10 mouse cellular contexts compared by ENCODE assay signal in genomic region chr4:139624706-139625105, GRCm38 (mm10). TPM values are rescaled to one million over a fixed set of nuclear protein-coding genes. Genes with fewer than 3 reads are reported as not detected.
A peak's percentile ranks its signal among the peaks of the same experiment; 100 is the strongest.
DNase-seq lines count a peak whose midpoint lies in the region; ATAC-seq and TF ChIP-seq lines count a peak whose summit lies in the region.
"Had no signal": no experiment of that assay in that cellular context is flagged by ENCODE, and none has a peak within 500 bp of the region (broad histone marks: within the 10 kb centered on the region; RNA-seq: fewer than 3 reads in every experiment).

No protein-coding gene starts in this region.

- H3K4me3 ChIP-seq in hindbrain, embryonic 14.5 days (replicated peaks; ENCODE audit: low read length): no peak overlapping the region
- H3K4me3 ChIP-seq in hindbrain, embryonic 10.5 days: no peak overlapping the region
- no peak overlapping the region for H3K4me3 ChIP-seq in embryonic facial prominence, embryonic 13.5 days
- no peak overlapping the region for H3K4me3 ChIP-seq in left cerebral cortex, adult 2 months

- H3K36me3 ChIP-seq in hindbrain, embryonic 14.5 days (replicated peaks; ENCODE audit: control insufficient read depth, insufficient read depth): no peaks in the 10 kb centered on the region; the same call in 1 of the 2 replicates
- H3K36me3 ChIP-seq in hindbrain, embryonic 10.5 days: peaks cover 10% of the 10 kb centered on the region; the same call in 1 of the 2 replicates
- H3K36me3 ChIP-seq in embryonic facial prominence, embryonic 13.5 days: peaks cover 3% of the 10 kb centered on the region; the same call in 1 of the 2 replicates

- intact Hi-C loops in left cerebral cortex, adult 2 months (cut with DNase I): no loop called here

- H3K4me1 ChIP-seq in hindbrain, embryonic 14.5 days (replicated peaks; ENCODE audit: control insufficient read depth, insufficient read depth, low read length): peaks cover 20% of the 10 kb centered on the region
- peaks cover 28% of the 10 kb centered on the region for H3K4me1 ChIP-seq in hindbrain, embryonic 10.5 days (replicated peaks)
- H3K4me1 ChIP-seq in embryonic facial prominence, embryonic 13.5 days: peaks cover 20% of the 10 kb centered on the region

- peak overlapping the region; percentile 75; the same call in 1 of the 2 replicates for H3K9ac ChIP-seq in hindbrain, embryonic 14.5 days
- H3K9ac ChIP-seq in embryonic facial prominence, embryonic 13.5 days: peak overlapping the region; percentile 81; the same call in 1 of the 2 replicates

- no peak for DNase-seq in hindbrain, embryonic 14.5 days (ENCODE audit: low spot score)
- DNase-seq in hindbrain, embryonic 10.5 days (ENCODE audit: low spot score): no peak
- DNase-seq in kidney, postnatal 36 days: peak; percentile 90
- DNase-seq in left cerebral cortex, adult 11 months (ENCODE audit: low spot score): no peak
- DNase-seq in left cerebral cortex, adult 2 months (ENCODE audit: extremely low spot score in 1 of 2, low spot score in 2 of 2): no peak

- no peak overlapping the region for H3K27ac ChIP-seq in hindbrain, embryonic 14.5 days
- no peak overlapping the region for H3K27ac ChIP-seq in hindbrain, embryonic 10.5 days
- 0 out of 2 replicates have a peak overlapping the region, but pooled peaks have one; percentile 16 for H3K27ac ChIP-seq in embryonic facial prominence, embryonic 13.5 days
- no peak overlapping the region for H3K27ac ChIP-seq in left cerebral cortex, adult 2 months
- H3K27ac ChIP-seq: macrophage had no signal

- 78% methylated on average over 10 of the region's 10 CpGs for WGBS in hindbrain, embryonic 14.5 days
- WGBS in hindbrain, embryonic 10.5 days: 85% methylated on average over 10 of the region's 10 CpGs
- 75% methylated on average over 10 of the region's 10 CpGs for WGBS in embryonic facial prominence, embryonic 13.5 days

- TF ChIP-seq CTCF in left cerebral cortex, adult 2 months (IDR thresholded peaks at IDR 0.05): no peak

- H3K9me3 ChIP-seq in hindbrain, embryonic 14.5 days (ENCODE audit: control insufficient read depth, low read length): no peaks in the 10 kb centered on the region
- no peaks in the 10 kb centered on the region for H3K9me3 ChIP-seq in hindbrain, embryonic 10.5 days
- no peaks in the 10 kb centered on the region for H3K9me3 ChIP-seq in embryonic facial prominence, embryonic 13.5 days

- no peaks in the 10 kb centered on the region for H3K27me3 ChIP-seq in hindbrain, embryonic 14.5 days (ENCODE audit: control insufficient read depth, insufficient read depth, low read length)
- peaks cover 2% of the 10 kb centered on the region; the same call in 1 of the 2 replicates for H3K27me3 ChIP-seq in hindbrain, embryonic 10.5 days (ENCODE audit: insufficient read depth, poor library complexity, severe bottlenecking)
- H3K27me3 ChIP-seq in embryonic facial prominence, embryonic 13.5 days: no peaks in the 10 kb centered on the region

- H3K4me2 ChIP-seq in hindbrain, embryonic 14.5 days (replicated peaks): peak overlapping the region; percentile 89
- peak overlapping the region; percentile 85 for H3K4me2 ChIP-seq in embryonic facial prominence, embryonic 13.5 days

- ATAC-seq in hindbrain, embryonic 14.5 days (ENCODE audit: low FRiP score): no peak
- ATAC-seq in embryonic facial prominence, embryonic 13.5 days (ENCODE audit: insufficient number of reproducible peaks, insufficient read depth, low FRiP score, low TSS enrichment, low read depth): no peak
- peak; percentile 16 for ATAC-seq in megakaryocyte progenitor cell, adult 5-6 weeks (replicated peaks; ENCODE audit: poor library complexity)
- no peak for ATAC-seq in megakaryocyte, adult 5-6 weeks (ENCODE audit: poor library complexity, severe bottlenecking)

RNA-seq across cellular contexts. Expression of gene Aldh4a1, which starts 2.0 kb away (rescaled TPM):
- polyA plus RNA-seq in hindbrain, embryonic 14.5 days (2014; fragmentation: Nextera tagmentation; extraction: Ambion mirVana): 18.1 and 18.8 TPM in 2 replicates
- polyA plus RNA-seq in hindbrain, embryonic 10.5 days (2016; fragmentation: Nextera tagmentation; extraction: Ambion mirVana): 22.5 and 26.3 TPM in 2 replicates
- polyA plus RNA-seq in embryonic facial prominence, embryonic 13.5 days (2015; fragmentation: Nextera tagmentation; extraction: Ambion mirVana): 29.5 and 29.6 TPM in 2 replicates
- total RNA-seq in megakaryocyte progenitor cell, adult 5-6 weeks (2015): 11.1 and 14.7 TPM in 2 replicates
- total RNA-seq in megakaryocyte progenitor cell, adult 5-6 weeks (2017): 20.0 and 22.3 TPM in 2 replicates
- total RNA-seq in left cerebral cortex, adult 2 months (2021): 10 to 100 TPM; 16.9 to 17.0 TPM
- total RNA-seq in megakaryocyte, adult 5-6 weeks (2015): 4.9 and 5.7 TPM in 2 replicates
- total RNA-seq in megakaryocyte, adult 5-6 weeks (2017): 5.8 and 8.9 TPM in 2 replicates

RNA-seq across cellular contexts. Expression of gene Gm21969, which starts 21.7 kb away (rescaled TPM):
- polyA plus RNA-seq in hindbrain, embryonic 14.5 days (2014; fragmentation: Nextera tagmentation; extraction: Ambion mirVana): 0.07 TPM in 1 of 2 replicates, not detected in the other
- not detected in 2 replicates for polyA plus RNA-seq in hindbrain, embryonic 10.5 days (2016; fragmentation: Nextera tagmentation; extraction: Ambion mirVana)
- not detected in 2 replicates for polyA plus RNA-seq in embryonic facial prominence, embryonic 13.5 days (2015; fragmentation: Nextera tagmentation; extraction: Ambion mirVana)
- total RNA-seq in megakaryocyte progenitor cell, adult 5-6 weeks (2015): not detected in 2 replicates
- not detected in 2 replicates for total RNA-seq in megakaryocyte progenitor cell, adult 5-6 weeks (2017)
- not detected for total RNA-seq in left cerebral cortex, adult 2 months (2021)
- not detected in 2 replicates for total RNA-seq in megakaryocyte, adult 5-6 weeks (2015)
- not detected in 2 replicates for total RNA-seq in megakaryocyte, adult 5-6 weeks (2017)
- polyA plus RNA-seq: macrophage; testis, adult 2 months had no signal

RNA-seq across cellular contexts. Expression of gene Tas1r2, which starts 28.6 kb away (rescaled TPM):
- not detected in 2 replicates for polyA plus RNA-seq in hindbrain, embryonic 14.5 days (2014; fragmentation: Nextera tagmentation; extraction: Ambion mirVana)
- polyA plus RNA-seq in hindbrain, embryonic 10.5 days (2016; fragmentation: Nextera tagmentation; extraction: Ambion mirVana): not detected in 2 replicates
- polyA plus RNA-seq in embryonic facial prominence, embryonic 13.5 days (2015; fragmentation: Nextera tagmentation; extraction: Ambion mirVana): not detected in 2 replicates
- total RNA-seq in megakaryocyte progenitor cell, adult 5-6 weeks (2015): not detected in 2 replicates
- not detected in 2 replicates for total RNA-seq in megakaryocyte progenitor cell, adult 5-6 weeks (2017)
- total RNA-seq in left cerebral cortex, adult 2 months (2021): not detected
- not detected in 2 replicates for total RNA-seq in megakaryocyte, adult 5-6 weeks (2015)
- not detected in 2 replicates for total RNA-seq in megakaryocyte, adult 5-6 weeks (2017)
- polyA plus RNA-seq: macrophage; testis, adult 2 months had no signal

Comparison
In these comparisons a context has a peak if more than half of its experiments do, and no peak if none do; other contexts are left out.
1. DNase-seq: peak in kidney, postnatal 36 days (2 of 2); none in hindbrain, embryonic 14.5 days (single experiment), hindbrain, embryonic 10.5 days (single experiment), left cerebral cortex, adult 11 months (single experiment) and left cerebral cortex, adult 2 months (0 of 2).